Mouse (Mus musculus): ENCODE results near the gene Tpgs1. TPM values are rescaled to one million over a fixed set of nuclear protein-coding genes. Genes with fewer than 3 reads are reported as not detected.

The Tpgs1 gene
- polyA plus RNA-seq, 1 experiment: 11.3 TPM

DNA sequence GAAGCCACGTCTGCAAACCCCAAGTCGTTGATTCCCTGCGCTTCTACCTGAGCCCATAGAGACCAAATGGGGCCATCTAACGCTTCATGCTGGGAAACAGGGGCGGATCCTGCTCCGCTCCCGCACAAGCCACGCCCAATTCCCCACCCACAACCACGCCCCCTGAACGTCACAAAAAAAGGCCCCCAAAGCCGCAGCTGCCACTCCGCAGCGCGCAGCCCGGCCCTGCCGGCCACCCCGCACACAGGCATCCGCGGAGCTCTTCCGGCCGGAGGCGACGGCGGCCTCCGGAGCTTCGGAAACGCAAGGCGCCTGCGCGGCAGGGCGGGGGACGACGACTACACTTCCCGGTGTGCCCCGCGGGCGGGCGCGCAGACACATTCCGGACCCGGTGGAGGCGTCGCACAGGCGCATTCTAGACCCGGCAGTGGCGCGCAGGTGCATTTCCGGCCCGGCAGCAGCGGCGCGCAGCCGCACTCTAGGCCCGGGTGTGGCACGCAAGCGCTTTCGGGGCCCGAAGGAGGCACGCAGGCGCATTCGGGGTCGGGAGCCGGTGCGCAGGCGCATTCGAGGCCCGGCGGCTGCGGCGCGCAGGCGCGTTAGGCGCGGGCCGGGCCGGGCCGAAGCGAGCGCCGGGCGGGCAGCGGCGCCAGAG is 12.5 kb downstream of the Tpgs1 start, which contains the start of gene Cdc34:
Gene Cdc34, plus strand, starts transcription at position 605 of the 655 bp plus-strand sequence.
- Histone ChIP-seq H3K27ac (ENCODE audit: insufficient read depth, low read length) (peak within 1 kb of the TSS; percentile 72), H3K4me3 (ENCODE audit: low read depth, low read length) (peak within 1 kb of the TSS; percentile 93), H3K36me3 (ENCODE audit: control insufficient read depth, insufficient read depth, low read length, poor library complexity, severe bottlenecking) (peaks cover 28% of the 10 kb centered on the region), H3K9ac (ENCODE audit: low read depth, poor library complexity, severe bottlenecking) (peak within 1 kb of the TSS; percentile 83), H3K4me1 (ENCODE audit: control insufficient read depth, insufficient read depth, low read length) (peaks cover 1% of the 10 kb centered on the region), H3K9me3 (replicated peaks; ENCODE audit: control insufficient read depth, insufficient read depth, low read length, poor library complexity, severe bottlenecking) (no peaks in the 10 kb centered on the region), H3K27me3 (ENCODE audit: control insufficient read depth, insufficient read depth, low read length, poor library complexity, severe bottlenecking) (no peaks in the 10 kb centered on the region)
- TF ChIP-seq EP300 (IDR thresholded peaks at IDR 0.05; ENCODE audit: insufficient read depth, low read depth, low read length) (no peak), CTCF (IDR thresholded peaks at IDR 0.05; ENCODE audit: low read depth, low read length) (no peak), POLR2A (IDR thresholded peaks at IDR 0.05; ENCODE audit: insufficient read depth, low read length) (peak; percentile 53)

DNA sequence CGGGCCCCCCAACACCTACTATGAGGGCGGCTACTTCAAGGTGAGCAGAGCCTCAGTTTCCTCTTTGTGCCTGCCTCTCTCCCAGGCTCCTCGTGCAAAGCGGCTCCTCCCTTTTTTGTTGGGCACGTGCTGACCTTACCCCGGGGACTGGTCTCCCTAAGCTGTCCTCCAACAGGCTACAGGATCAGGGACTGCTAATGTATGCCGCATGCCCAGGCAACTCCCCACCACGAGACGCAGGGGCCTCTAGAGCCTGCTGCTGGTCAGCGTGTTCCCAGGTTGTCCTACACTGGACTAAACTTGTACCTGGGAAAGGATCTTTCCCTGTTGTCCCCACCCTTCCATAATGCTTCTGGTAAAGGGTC is 13.4 kb downstream of the Tpgs1 start:
- H3K27me3 ChIP-seq (ENCODE audit: control insufficient read depth, insufficient read depth, low read length, poor library complexity, severe bottlenecking): no peaks in the 10 kb centered on the region
- H3K9ac ChIP-seq (ENCODE audit: low read depth, poor library complexity, severe bottlenecking): peak overlapping the region; percentile 83
- peak overlapping the region; percentile 93 for H3K4me3 ChIP-seq (ENCODE audit: low read depth, low read length)
- peaks cover 36% of the 10 kb centered on the region for H3K36me3 ChIP-seq (ENCODE audit: control insufficient read depth, insufficient read depth, low read length, poor library complexity, severe bottlenecking)
- peak overlapping the region; percentile 52 for H3K27ac ChIP-seq (ENCODE audit: insufficient read depth, low read length)
- H3K9me3 ChIP-seq (replicated peaks; ENCODE audit: control insufficient read depth, insufficient read depth, low read length, poor library complexity, severe bottlenecking): no peaks in the 10 kb centered on the region
- peaks cover 1% of the 10 kb centered on the region for H3K4me1 ChIP-seq (ENCODE audit: control insufficient read depth, insufficient read depth, low read length)
- no peak for TF ChIP-seq CTCF (IDR thresholded peaks at IDR 0.05; ENCODE audit: low read depth, low read length)
- TF ChIP-seq EP300 (IDR thresholded peaks at IDR 0.05; ENCODE audit: insufficient read depth, low read depth, low read length): no peak
- TF ChIP-seq POLR2A (IDR thresholded peaks at IDR 0.05; ENCODE audit: insufficient read depth, low read length): no peak

DNA sequence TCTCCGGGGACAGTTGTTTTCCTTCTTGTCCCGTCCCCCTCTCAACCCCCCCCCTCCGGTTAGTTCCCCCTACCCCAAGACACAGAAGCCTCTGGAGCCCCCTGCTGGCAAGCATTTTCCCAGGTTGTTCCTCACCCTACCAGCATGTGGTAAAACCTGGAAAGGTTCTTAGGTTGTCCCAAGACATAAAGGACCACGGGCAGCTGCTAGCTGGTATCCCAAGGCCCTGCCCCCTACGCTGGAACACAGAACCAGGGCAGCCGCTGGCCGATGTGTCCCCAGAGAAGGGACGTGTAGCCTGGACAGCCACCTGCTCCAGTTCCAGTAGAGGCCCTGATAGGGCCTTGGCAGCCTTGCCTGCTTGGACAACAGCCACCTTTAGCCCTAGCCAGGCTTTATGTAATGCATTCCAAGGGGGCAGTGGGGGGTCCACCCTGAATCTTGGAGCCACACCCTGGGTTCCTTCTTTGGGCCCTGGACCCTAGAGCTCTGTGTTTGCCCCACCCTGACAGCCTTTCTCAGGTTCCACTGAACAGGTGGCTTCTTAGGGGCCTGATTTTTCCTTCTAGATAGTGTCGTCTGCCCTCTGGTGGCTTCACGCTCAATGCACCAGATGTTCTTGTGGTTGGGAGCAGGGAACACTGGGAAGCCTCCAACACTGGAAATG is 13.9 kb downstream of the Tpgs1 start:
- Histone ChIP-seq H3K9me3 (replicated peaks; ENCODE audit: control insufficient read depth, insufficient read depth, low read length, poor library complexity, severe bottlenecking) (no peaks in the 10 kb centered on the region), H3K27me3 (ENCODE audit: control insufficient read depth, insufficient read depth, low read length, poor library complexity, severe bottlenecking) (no peaks in the 10 kb centered on the region), H3K4me3 (ENCODE audit: low read depth, low read length) (peak overlapping the region; percentile 93), H3K4me1 (ENCODE audit: control insufficient read depth, insufficient read depth, low read length) (peaks cover 1% of the 10 kb centered on the region), H3K27ac (ENCODE audit: insufficient read depth, low read length) (peak overlapping the region; percentile 52), H3K36me3 (ENCODE audit: control insufficient read depth, insufficient read depth, low read length, poor library complexity, severe bottlenecking) (peaks cover 37% of the 10 kb centered on the region), H3K9ac (ENCODE audit: low read depth, poor library complexity, severe bottlenecking) (peak overlapping the region; percentile 83)
- TF ChIP-seq CTCF (IDR thresholded peaks at IDR 0.05; ENCODE audit: low read depth, low read length) (peak; percentile 60), EP300 (IDR thresholded peaks at IDR 0.05; ENCODE audit: insufficient read depth, low read depth, low read length) (no peak)

DNA sequence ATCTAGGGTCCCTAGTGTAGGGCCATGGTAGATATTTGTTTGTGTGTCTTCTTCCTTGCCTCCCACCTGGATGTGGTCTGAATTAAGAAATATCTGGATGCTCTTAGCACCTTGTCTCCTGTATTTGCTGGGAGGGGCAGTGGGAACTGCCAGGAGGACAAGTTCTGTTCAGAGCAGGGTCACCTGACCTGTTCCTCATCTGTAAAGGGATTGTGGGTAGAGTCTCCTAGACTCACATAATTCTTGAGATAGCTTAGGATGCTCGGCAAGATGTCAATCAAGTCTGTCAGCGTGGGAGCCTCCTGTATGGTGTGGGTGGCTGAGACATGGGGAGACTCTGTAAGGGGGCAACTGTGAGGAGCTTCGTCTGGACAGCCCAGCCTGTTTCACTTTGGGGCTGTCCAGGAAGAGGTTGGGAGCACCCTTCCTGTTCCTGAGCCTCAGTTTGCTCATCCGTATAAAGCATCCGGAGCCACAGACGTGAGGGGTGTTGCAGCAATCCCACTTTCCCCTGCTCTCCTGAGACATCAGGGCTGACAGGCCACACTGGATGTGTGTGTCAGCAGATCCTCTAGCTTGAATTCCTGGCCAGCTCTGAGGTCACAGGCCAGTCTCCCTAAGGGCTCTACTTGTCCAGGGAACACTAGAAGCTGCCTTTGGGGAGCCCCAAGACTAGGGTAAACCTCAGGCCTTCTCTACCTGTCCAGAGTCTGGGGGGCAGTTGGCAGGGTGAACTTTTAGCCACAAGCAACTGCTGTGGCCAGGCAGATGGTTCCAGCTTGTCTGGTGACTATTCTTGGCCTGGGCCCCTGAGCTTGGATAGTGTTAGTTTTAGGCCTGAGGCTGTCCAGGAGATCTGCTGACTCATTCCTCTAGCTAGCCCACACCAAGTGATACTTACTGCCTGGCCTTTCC is 14.8 kb downstream of the Tpgs1 start:
- Histone ChIP-seq H3K9me3 (replicated peaks; ENCODE audit: control insufficient read depth, insufficient read depth, low read length, poor library complexity, severe bottlenecking) (no peaks in the 10 kb centered on the region), H3K4me1 (ENCODE audit: control insufficient read depth, insufficient read depth, low read length) (peaks cover 1% of the 10 kb centered on the region), H3K27me3 (ENCODE audit: control insufficient read depth, insufficient read depth, low read length, poor library complexity, severe bottlenecking) (no peaks in the 10 kb centered on the region), H3K4me3 (ENCODE audit: low read depth, low read length) (peak overlapping the region; percentile 93), H3K36me3 (ENCODE audit: control insufficient read depth, insufficient read depth, low read length, poor library complexity, severe bottlenecking) (peaks cover 44% of the 10 kb centered on the region), H3K9ac (ENCODE audit: low read depth, poor library complexity, severe bottlenecking) (peak overlapping the region; percentile 83), H3K27ac (ENCODE audit: insufficient read depth, low read length) (peak overlapping the region; percentile 58)
- no peak for TF ChIP-seq CTCF (IDR thresholded peaks at IDR 0.05; ENCODE audit: low read depth, low read length)
- no peak for TF ChIP-seq EP300 (IDR thresholded peaks at IDR 0.05; ENCODE audit: insufficient read depth, low read depth, low read length)
- TF ChIP-seq POLR2A (IDR thresholded peaks at IDR 0.05; ENCODE audit: insufficient read depth, low read length): no peak

DNA sequence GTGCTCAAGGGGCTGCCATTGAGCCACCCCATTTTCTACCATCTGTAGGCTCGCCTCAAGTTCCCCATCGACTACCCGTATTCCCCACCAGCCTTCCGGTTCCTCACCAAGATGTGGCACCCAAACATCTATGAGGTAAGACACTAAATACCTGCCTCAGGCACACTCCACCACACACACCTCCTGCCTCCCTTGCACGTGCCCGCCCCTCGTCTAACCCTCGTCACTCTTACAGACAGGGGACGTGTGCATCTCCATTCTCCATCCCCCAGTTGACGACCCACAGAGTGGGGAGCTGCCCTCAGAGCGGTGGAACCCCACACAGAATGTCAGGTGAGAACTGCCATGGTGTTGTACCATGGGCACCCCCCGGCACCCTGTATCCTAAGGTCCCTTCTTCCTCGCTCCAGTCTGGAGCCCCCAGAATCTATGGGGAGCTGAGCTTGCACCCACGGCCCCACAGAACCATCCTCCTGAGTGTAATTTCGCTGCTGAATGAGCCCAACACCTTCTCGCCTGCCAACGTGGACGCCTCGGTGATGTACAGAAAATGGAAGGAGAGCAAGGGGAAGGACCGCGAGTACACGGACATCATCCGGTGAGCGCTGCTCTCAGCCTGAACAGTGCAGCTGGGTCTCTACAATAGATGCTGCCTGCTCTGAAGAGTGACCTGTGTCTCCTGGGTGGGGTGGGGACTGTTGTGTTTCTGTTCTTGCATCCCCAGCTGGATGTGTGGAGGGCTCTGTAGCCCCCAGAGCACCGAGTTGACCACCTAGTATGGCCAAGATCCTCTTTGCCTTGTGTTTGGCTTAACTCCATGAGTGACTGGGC is 15.8 kb downstream of the Tpgs1 start:
- Histone ChIP-seq H3K36me3 (ENCODE audit: control insufficient read depth, insufficient read depth, low read length, poor library complexity, severe bottlenecking) (peaks cover 44% of the 10 kb centered on the region), H3K9ac (ENCODE audit: low read depth, poor library complexity, severe bottlenecking) (no peak overlapping the region), H3K27me3 (ENCODE audit: control insufficient read depth, insufficient read depth, low read length, poor library complexity, severe bottlenecking) (no peaks in the 10 kb centered on the region), H3K4me3 (ENCODE audit: low read depth, low read length) (no peak overlapping the region), H3K9me3 (replicated peaks; ENCODE audit: control insufficient read depth, insufficient read depth, low read length, poor library complexity, severe bottlenecking) (no peaks in the 10 kb centered on the region), H3K27ac (ENCODE audit: insufficient read depth, low read length) (no peak overlapping the region), H3K4me1 (ENCODE audit: control insufficient read depth, insufficient read depth, low read length) (peaks cover 1% of the 10 kb centered on the region)
- TF ChIP-seq POLR2A (IDR thresholded peaks at IDR 0.05; ENCODE audit: insufficient read depth, low read length) (no peak), CTCF (IDR thresholded peaks at IDR 0.05; ENCODE audit: low read depth, low read length) (no peak), EP300 (IDR thresholded peaks at IDR 0.05; ENCODE audit: insufficient read depth, low read depth, low read length) (no peak)

Measured in ES-Bruce4 (cell line).